Mouse (Mus musculus): ENCODE measurements around the gene Rab26. TPM values are rescaled to one million over a fixed set of nuclear protein-coding genes. Genes with fewer than 3 reads are reported as not detected.

Rab26 gene
- polyA plus RNA-seq, 1 experiment from 2014 or later = 1.3 TPM

DNA sequence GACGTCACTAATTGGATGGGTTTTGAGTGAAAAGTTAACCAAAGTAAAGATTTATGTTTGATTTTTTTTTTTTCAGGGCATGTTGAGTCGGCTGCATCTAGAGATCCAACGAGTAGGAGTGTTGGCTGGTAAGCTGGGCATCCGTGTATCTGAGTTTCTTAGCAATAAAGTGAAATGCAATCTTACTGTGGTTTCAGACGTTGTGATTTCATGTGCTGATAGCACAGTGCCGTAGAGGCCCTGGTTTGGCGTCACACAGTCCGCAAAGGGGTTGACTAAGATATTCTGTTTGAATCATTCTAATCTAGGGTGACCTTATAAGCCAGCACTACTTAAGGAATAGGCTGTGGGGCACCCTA is 5.5 kb downstream of the Rab26 start:
- H3K4me1 ChIP-seq = peaks cover 78% of the 10 kb centered on the region
- peaks cover 37% of the 10 kb centered on the region for H3K36me3 ChIP-seq
- H3K9ac ChIP-seq = peak overlapping the region; percentile 81
- peak overlapping the region; percentile 82 for H3K4me2 ChIP-seq
- peak overlapping the region; percentile 88 for H3K27ac ChIP-seq
- ATAC-seq = no peak
- WGBS (ENCODE audit: insufficient replicate concordance) = under 1% methylated on average over 8 of the region's 8 CpGs
- H3K9me3 ChIP-seq (replicated peaks) = no peaks in the 10 kb centered on the region
- peak overlapping the region; percentile 93 for H3K4me3 ChIP-seq
- no peaks in the 10 kb centered on the region for H3K27me3 ChIP-seq (replicated peaks)

DNA sequence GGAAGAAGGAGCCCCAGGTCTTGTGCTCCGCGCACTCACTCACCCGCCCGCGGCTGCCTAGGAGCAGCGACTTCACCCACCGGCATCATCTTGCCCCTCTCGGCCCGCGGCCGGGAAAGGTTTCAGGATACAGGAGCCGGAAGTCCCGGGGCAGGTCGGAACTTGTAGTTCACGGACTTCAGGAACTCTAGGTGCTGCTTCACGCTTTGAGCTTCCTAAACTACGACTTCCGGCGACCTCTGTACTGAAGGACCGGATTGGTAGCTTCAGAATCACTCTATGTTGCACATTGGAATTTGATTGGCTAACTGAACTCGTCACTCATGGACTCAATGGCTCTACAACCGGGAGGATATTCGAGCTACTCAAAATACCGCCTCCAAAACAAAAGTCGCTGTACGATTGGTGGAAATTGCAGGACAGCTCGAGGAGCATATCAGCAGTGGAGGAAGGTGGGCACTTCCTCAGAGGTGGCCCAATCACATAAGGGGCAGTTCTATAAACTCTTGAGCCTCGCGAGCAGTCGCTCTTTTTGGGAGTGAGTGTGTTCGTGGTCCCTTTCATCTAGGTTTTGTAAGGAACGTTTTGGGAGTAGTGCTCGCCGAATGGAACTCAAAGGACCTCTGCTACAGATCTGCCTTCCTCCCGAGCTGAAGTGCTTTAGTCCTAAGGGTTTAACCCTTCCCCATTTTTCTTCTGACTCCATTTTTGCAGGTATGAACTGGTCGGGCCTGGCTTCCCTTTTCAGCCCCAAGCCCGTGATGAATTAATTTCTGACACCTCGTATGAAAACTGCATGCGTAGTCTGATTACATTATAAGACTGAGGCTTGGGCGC is 6.1 kb downstream of the Rab26 start, which contains the start of gene Traf7:
Gene Traf7 (minus strand): TSS at position 216 of the 837 bp plus-strand sequence.
- H3K27ac ChIP-seq = peak within 1 kb of the TSS; percentile 88
- peak within 1 kb of the TSS; percentile 82 for H3K4me2 ChIP-seq
- H3K4me3 ChIP-seq = peak within 1 kb of the TSS; percentile 93
- under 1% methylated on average over 40 of the region's 40 CpGs for WGBS (ENCODE audit: insufficient replicate concordance)
- H3K27me3 ChIP-seq (replicated peaks) = no peaks in the 10 kb centered on the region
- peaks cover 72% of the 10 kb centered on the region for H3K4me1 ChIP-seq
- H3K36me3 ChIP-seq = peaks cover 43% of the 10 kb centered on the region
- H3K9ac ChIP-seq = peak within 1 kb of the TSS; percentile 90
- H3K9me3 ChIP-seq (replicated peaks) = no peaks in the 10 kb centered on the region
- peak; percentile 94 for ATAC-seq

DNA sequence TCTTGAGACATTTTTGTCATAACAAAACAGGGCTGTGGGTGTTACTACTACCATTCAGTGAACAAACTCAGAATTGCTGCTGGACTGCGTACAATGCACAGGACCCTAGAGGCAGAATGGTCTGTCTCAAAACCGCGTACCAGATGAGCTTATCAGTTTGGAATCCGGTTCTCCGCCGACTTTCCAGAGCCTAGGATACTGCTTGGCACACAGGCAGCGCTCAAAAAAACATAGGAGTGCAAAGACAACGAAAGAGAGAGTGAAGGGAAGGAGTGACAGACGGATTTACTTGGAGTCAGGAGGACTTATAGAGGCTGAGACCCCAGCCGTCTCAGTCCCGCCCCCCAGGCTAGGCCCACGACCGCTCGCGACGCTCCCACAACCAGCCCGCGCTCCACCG is 6.7 kb downstream of the Rab26 start:
- H3K27me3 ChIP-seq (replicated peaks) = no peaks in the 10 kb centered on the region
- H3K4me3 ChIP-seq = peak overlapping the region; percentile 93
- WGBS (ENCODE audit: insufficient replicate concordance) = 0% methylated on average over 19 of the region's 19 CpGs
- peaks cover 66% of the 10 kb centered on the region for H3K4me1 ChIP-seq
- peak overlapping the region; percentile 73 for H3K4me2 ChIP-seq
- H3K27ac ChIP-seq = peak overlapping the region; percentile 72
- no peak for ATAC-seq
- H3K9me3 ChIP-seq (replicated peaks) = no peaks in the 10 kb centered on the region
- H3K9ac ChIP-seq = peak overlapping the region; percentile 90
- H3K36me3 ChIP-seq = peaks cover 43% of the 10 kb centered on the region

DNA sequence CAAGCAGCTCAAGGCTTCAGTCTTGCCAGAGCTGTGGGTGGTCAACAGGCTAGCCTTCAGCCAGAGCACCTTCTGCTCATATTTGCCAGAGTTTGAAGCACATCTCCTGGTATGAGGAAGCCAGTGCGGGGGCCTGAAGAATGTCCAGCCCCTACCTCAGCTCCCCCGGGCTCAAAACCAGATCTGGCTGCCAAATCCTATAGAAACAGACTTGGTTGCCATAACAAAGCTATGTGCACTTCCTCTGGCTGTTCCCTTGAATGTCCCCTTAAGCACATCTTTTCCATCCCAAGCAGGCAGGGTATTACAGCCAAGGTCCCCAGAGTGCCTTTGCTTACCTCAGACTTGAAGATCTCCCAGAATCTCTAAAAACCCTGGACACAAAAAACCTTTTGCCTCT is 9.3 kb downstream of the Rab26 start:
- no peak overlapping the region for H3K4me2 ChIP-seq
- ATAC-seq = no peak
- no peaks in the 10 kb centered on the region for H3K9me3 ChIP-seq (replicated peaks)
- H3K4me1 ChIP-seq = peaks cover 46% of the 10 kb centered on the region
- peaks cover 51% of the 10 kb centered on the region for H3K36me3 ChIP-seq
- H3K9ac ChIP-seq = no peak overlapping the region
- no peaks in the 10 kb centered on the region for H3K27me3 ChIP-seq (replicated peaks)
- WGBS (ENCODE audit: insufficient replicate concordance) = 78% methylated on average over 2 of the region's 2 CpGs
- no peak overlapping the region for H3K27ac ChIP-seq
- no peak overlapping the region for H3K4me3 ChIP-seq

DNA sequence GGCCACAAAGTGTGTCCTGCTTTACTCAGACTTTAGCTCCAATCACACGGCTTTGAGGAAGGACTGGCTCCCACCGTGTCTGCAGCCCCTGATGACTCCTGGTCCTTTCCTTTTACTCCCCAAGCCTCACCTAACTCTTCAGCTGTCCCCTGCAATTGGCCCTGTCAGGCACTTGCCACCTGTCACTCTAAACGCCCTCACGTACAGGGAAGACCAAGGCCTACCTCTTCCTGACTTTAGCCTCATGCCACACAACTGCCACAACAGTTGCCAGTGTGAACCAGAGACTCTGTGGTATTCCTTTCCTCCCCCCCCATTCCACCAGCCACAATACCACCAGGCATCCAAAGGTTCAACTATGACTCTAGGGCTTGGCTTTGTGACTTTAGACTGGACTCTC is 13.6 kb downstream of the Rab26 start:
- no peaks in the 10 kb centered on the region for H3K9me3 ChIP-seq (replicated peaks)
- H3K4me1 ChIP-seq = peaks cover 21% of the 10 kb centered on the region
- WGBS (ENCODE audit: insufficient replicate concordance) = 70% methylated on average over 4 of the region's 4 CpGs
- H3K27me3 ChIP-seq (replicated peaks) = no peaks in the 10 kb centered on the region
- ATAC-seq = no peak
- 0 out of 2 replicates have a peak overlapping the region, but pooled peaks have one; percentile 4 for H3K27ac ChIP-seq
- no peak overlapping the region; the same call in 1 of the 2 replicates for H3K9ac ChIP-seq
- H3K4me2 ChIP-seq = no peak overlapping the region
- H3K4me3 ChIP-seq = no peak overlapping the region
- H3K36me3 ChIP-seq = peaks cover 85% of the 10 kb centered on the region

DNA sequence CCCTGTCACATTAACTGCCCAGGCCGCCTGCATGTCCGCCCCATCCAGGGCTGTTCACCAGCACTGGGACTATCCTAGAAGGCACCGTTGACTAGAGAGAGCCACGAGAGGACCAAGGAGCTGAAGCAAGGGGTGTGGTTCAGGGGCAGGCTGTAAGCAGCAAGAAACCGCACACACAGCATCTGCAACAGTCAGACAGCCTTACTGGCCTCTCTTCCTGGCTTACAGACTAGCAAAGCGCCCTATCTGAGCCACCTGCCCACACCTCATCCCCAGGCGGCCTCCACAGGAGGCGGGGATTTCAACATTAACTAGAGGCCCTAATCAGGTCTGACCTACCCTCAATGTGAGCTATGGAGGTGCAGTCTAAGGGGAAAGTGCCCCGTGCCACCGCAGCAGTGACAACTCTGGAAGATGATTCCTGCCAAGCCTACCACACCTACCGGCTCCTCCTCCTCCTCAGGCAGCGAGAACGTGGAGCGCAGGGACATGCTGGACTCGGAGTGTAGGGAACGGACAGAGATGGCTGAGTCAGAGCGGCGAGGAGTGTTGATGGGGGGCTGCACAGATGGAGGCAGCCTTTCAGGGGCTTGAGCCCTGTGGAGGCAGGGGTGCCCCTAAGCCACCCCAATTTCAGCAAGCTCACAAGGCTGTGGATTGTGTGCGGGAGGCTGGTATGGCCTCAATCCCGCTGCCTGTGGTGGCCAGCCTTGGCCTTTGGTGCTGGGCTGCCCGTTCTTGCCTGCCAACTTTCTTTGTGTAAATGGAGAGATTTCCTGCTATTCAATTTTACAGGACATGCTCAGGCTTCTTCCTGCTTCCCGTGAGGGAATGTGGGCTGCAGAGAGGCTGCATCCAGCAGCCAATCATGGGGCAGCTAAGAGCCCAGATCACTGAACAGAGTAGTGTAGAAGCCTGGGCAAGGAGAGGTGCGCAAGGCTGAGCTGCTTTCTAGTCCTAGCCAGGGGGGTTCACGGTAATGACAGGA is 19.4 kb downstream of the Rab26 start:
- no peaks in the 10 kb centered on the region for H3K9me3 ChIP-seq (replicated peaks)
- H3K27me3 ChIP-seq (replicated peaks) = no peaks in the 10 kb centered on the region
- peaks cover 9% of the 10 kb centered on the region; the same call in 1 of the 2 replicates for H3K4me1 ChIP-seq
- no peak overlapping the region for H3K9ac ChIP-seq
- peaks cover 99% of the 10 kb centered on the region for H3K36me3 ChIP-seq
- peak overlapping the region; percentile 30 for H3K27ac ChIP-seq
- H3K4me3 ChIP-seq = no peak overlapping the region
- 0 out of 2 replicates have a peak overlapping the region, but pooled peaks have one; percentile 1 for H3K4me2 ChIP-seq
- 79% methylated on average over 24 of the region's 24 CpGs for WGBS (ENCODE audit: insufficient replicate concordance)
- ATAC-seq = 0 out of 2 replicates have a peak, but pooled peaks have one; percentile 34

DNA sequence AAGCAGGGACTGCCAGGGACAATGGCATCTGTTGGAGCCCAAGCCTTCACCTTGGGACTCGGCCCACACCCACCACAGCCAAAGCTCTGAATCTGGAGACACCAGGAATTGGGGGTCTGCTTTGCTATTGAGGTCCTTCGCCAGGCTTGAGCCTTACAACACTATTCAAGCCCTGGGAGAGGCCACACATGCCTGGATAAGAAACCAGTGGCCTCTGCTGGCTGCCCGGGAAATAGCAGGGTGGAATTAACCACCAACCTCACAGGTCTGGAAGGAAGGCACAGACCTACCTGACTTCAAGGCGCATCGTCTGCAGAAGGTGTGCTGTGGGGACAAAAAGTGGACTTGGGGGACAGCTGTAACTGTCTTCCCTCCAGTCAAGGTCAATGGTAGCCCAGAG is 20.4 kb downstream of the Rab26 start:
- H3K36me3 ChIP-seq = peaks cover 99% of the 10 kb centered on the region
- 0 out of 2 replicates have a peak, but pooled peaks have one; percentile 17 for ATAC-seq
- 57% methylated on average over 5 of the region's 5 CpGs for WGBS (ENCODE audit: insufficient replicate concordance)

DNA sequence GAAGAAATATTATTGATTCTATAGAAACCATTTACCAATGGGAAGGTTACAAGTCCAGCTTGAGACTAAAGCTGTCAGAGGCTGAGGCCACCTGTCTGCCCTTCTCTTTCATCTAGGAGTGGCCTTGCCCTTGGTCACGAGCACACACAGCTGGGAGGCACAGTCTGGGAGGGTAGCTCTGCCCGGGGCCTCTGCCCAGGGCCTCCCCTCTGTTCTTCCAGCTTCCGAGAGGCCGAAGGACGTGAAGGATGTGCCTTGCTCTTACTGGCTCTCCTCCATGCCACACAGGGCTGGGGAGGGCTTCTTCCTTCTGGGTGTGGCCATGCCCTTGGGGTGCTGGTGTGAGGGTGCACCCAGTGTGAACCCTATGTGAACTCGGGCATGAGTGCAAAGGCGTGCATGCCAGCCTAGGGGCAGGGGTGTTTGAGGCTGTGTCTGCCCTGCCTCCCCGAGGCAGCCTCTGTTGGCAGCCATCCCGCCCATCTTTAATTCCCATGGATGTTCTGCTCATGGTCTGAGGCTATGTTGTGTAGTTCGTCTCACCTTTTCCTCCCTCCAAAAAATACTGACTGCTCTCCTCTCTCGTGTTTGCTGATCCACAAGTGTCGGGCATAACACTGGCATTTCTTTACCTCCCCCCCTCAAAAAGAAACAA is 26.1 kb downstream of the Rab26 start:
- Histone ChIP-seq H3K4me2 (no peak overlapping the region), H3K36me3 (peaks cover 57% of the 10 kb centered on the region), H3K27me3 (replicated peaks) (peaks cover 18% of the 10 kb centered on the region; the same call in 1 of the 2 replicates), H3K4me3 (no peak overlapping the region), H3K9ac (no peak overlapping the region), H3K9me3 (replicated peaks) (no peaks in the 10 kb centered on the region), H3K27ac (no peak overlapping the region), H3K4me1 (peaks cover 15% of the 10 kb centered on the region)
- ATAC-seq = no peak
- 77% methylated on average over 12 of the region's 12 CpGs for WGBS (ENCODE audit: insufficient replicate concordance)

More for the DNA sequence above, 20.4 kb downstream of the Rab26 start:
- Histone ChIP-seq H3K4me2 (no peak overlapping the region), H3K27me3 (replicated peaks) (no peaks in the 10 kb centered on the region), H3K9me3 (replicated peaks) (no peaks in the 10 kb centered on the region), H3K4me1 (peaks cover 8% of the 10 kb centered on the region; the same call in 1 of the 2 replicates), H3K9ac (no peak overlapping the region), H3K4me3 (no peak overlapping the region), H3K27ac (no peak overlapping the region)

DNA sequence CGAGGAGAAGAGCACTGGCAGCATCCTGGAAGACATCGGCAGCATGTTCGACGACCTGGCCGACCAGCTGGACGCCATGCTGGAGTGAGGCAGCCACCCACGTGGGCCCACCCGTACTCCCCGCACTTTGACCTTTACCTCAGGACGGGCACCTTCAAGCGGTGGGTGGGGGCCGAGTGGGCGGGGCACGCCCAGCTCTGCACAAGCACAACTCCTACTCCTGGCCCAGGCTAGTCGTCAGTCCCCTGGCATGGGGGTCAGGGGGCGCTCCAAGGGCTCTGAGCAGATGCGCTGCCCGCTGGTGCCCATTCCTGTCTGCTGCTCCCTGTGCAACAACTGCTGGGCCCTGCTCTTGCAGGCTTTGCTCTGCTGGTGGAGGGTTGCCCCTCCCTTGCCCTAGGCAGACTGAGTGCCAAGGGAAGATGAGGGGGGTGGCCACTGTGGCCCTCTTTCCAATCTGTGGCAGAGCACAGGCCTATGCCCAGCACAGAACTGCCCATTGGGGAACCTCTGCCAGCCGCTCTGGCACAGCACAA is 26.8 kb downstream of the Rab26 start:
- Histone ChIP-seq H3K4me3 (no peak overlapping the region), H3K9me3 (replicated peaks) (no peaks in the 10 kb centered on the region), H3K4me1 (peaks cover 15% of the 10 kb centered on the region), H3K36me3 (peaks cover 51% of the 10 kb centered on the region), H3K27me3 (replicated peaks) (peaks cover 18% of the 10 kb centered on the region; the same call in 1 of the 2 replicates), H3K9ac (no peak overlapping the region), H3K27ac (no peak overlapping the region), H3K4me2 (peak overlapping the region; percentile 45)
- peak; percentile 17; the same call in 1 of the 2 replicates for ATAC-seq
- 55% methylated on average over 19 of the region's 19 CpGs for WGBS (ENCODE audit: insufficient replicate concordance)

DNA sequence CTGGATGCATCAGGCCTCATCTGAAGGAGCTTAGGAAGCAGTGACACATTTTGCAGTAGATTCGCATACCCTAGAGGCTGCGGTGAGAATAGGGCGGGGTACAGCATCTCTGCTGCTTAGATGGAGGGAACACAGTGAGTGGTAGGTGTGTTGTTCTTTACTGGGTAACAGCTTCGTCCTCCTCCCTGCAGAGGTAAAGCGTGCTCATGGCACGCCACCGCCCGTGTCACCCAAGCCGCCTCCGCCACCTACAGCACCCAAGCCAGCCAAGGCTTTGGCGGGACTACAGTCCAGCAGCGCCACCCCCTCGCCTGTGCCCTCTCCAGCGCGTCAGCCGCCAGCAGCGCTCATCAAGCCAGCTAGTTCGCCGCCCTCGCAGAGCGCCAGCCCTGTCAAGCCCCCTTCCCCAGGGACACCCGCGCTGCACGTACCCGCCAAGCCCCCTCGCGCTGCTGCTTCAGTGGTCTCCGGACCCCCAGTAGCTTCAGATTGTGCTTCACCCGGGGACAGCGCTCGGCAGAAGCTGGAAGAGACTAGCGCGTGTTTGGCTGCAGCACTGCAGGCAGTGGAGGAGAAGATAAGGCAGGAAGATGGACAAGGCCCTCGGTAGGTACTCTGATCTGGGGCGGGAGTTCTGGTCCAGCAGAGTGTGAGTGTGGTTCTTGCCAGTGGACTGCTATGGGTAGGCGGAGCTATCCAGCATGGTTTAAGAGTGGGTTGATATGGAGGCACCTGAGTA is 27.5 kb downstream of the Rab26 start:
- peak; percentile 20; the same call in 1 of the 2 replicates for ATAC-seq
- 42% methylated on average over 36 of the region's 36 CpGs for WGBS (ENCODE audit: insufficient replicate concordance)
- H3K9me3 ChIP-seq (replicated peaks) = no peaks in the 10 kb centered on the region

More for the DNA sequence above, 27.5 kb downstream of the Rab26 start:
- peak overlapping the region; percentile 6; the same call in 1 of the 2 replicates for H3K4me3 ChIP-seq
- H3K4me2 ChIP-seq = peak overlapping the region; percentile 45
- no peak overlapping the region for H3K9ac ChIP-seq
- H3K4me1 ChIP-seq = peaks cover 15% of the 10 kb centered on the region
- H3K27me3 ChIP-seq (replicated peaks) = peaks cover 18% of the 10 kb centered on the region; the same call in 1 of the 2 replicates
- H3K27ac ChIP-seq = no peak overlapping the region
- peaks cover 44% of the 10 kb centered on the region for H3K36me3 ChIP-seq
